Mouse (Mus musculus) cerebellum, adult 2 months (tissue): ENCODE measurements at regions not wholly inside any gene's neighbourhood (a gene's known extent, or its start where the extent isn't known, plus 50 kb on each side); places are given as distances from the start of the nearest gene placed in this dataset.

ENCODE experiments used
- CTCF ChIP-seq: fragments of 200-500 bp; IDR thresholded peaks from 2 replicates; pipeline ENCODE4 v1.5.1; 2011; ENCODE audit warnings: low read depth, mild to moderate bottlenecking, control low read depth, low read length, moderate library complexity, borderline replicate concordance; ENCODE audit not compliant: insufficient read depth
- POLR2A ChIP-seq: fragments of 200-500 bp; IDR thresholded peaks from 2 replicates; pipeline ENCODE4 v1.6.1; 2011; ENCODE audit warnings: low read length, control low read depth, borderline replicate concordance; ENCODE audit not compliant: insufficient read depth

- no peak for TF ChIP-seq CTCF
- TF ChIP-seq POLR2A, result no peak
Measured at GRCm38 (mm10) chrX:12287656-12288561, 127.8 kb upstream of the Bcor start.
